30 mouse cellular contexts compared by ENCODE assay signal in the genomic region with DNA sequence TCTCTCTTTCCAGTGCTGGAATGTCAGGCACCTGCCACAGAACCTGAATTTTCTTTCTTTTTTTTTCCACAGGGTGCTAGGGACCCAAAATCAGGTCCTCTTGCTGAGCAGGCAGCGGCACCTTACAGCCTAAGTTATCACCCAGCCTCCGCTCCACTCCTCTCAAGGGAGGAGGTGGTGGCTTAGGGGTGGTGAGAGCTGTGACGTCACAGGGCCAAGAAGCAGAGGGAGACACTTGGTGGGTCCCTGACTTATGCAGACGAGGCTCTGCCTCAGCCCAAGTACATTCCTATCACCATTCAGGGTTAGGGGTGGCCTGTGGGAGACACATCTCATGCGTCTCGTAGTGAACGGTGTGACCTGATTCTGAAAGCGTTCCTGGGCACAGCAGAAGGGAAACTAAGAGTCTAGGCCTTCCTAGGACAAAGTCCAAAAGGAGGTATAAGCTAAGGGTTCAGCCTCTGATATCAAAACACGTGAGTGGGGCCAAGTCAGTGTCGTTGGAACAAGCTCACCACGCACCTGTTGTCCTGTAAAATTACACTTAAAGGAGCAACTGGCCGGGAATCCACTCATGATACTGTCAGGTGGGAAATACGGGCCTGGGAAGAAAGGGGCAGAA. TPM values are rescaled to one million over a fixed set of nuclear protein-coding genes. Genes with fewer than 3 reads are reported as not detected.
DNase-seq lines count a peak whose midpoint lies in the region; ATAC-seq and TF ChIP-seq lines count a peak whose summit lies in the region.
"Had no signal": no experiment of that assay in that cellular context is flagged by ENCODE, and none has a peak within 500 bp of the region (broad histone marks: within the 10 kb centered on the region; RNA-seq: fewer than 3 reads in every experiment).

No protein-coding gene starts in this region.

- peak; percentile 85 for ATAC-seq in intestine, postnatal 0 days
- ATAC-seq in stomach, postnatal 0 days (ENCODE audit: low FRiP score, low TSS enrichment), result peak; percentile 67
- no peak for ATAC-seq in midbrain, embryonic 13.5 days
- ATAC-seq: forebrain, embryonic 14.5 days; forebrain, postnatal 0 days; Patski had no signal

- H3K27me3 ChIP-seq in intestine, postnatal 0 days (replicated peaks; ENCODE audit: control insufficient read depth, insufficient read depth, low read length), result no peaks in the 10 kb centered on the region
- no peaks in the 10 kb centered on the region for H3K27me3 ChIP-seq in stomach, postnatal 0 days (ENCODE audit: control insufficient read depth, insufficient read depth, low read length)
- H3K27me3 ChIP-seq in midbrain, embryonic 13.5 days, result no peaks in the 10 kb centered on the region
- H3K27me3 ChIP-seq: CH12.LX; embryonic facial prominence, embryonic 15.5 days; hindbrain, embryonic 12.5 days; hindbrain, embryonic 15.5 days had no signal

- H3K27ac ChIP-seq in intestine, postnatal 0 days (ENCODE audit: low read depth, low read length), result peak overlapping the region; percentile 90
- no peak overlapping the region; the same call in 1 of the 2 replicates for H3K27ac ChIP-seq in stomach, postnatal 0 days (replicated peaks)
- no peak overlapping the region for H3K27ac ChIP-seq in midbrain, embryonic 13.5 days
- H3K27ac ChIP-seq: embryonic facial prominence, embryonic 12.5 days; embryonic facial prominence, embryonic 15.5 days; gastrocnemius, adult 2 months; heart, embryonic 15.5 days; hindbrain, embryonic 12.5 days; hindbrain, embryonic 15.5 days had no signal

- TF ChIP-seq EP300 in stomach, postnatal 0 days (optimal IDR thresholded peaks at IDR 0.05), result no peak

- H3K4me3 ChIP-seq in intestine, postnatal 0 days (ENCODE audit: low read depth, low read length), result peak overlapping the region; percentile 21
- H3K4me3 ChIP-seq in stomach, postnatal 0 days (ENCODE audit: low read depth, low read length), result no peak overlapping the region
- no peak overlapping the region for H3K4me3 ChIP-seq in midbrain, embryonic 13.5 days (replicated peaks)
- H3K4me3 ChIP-seq: embryonic facial prominence, embryonic 12.5 days; embryonic facial prominence, embryonic 15.5 days; gastrocnemius, adult 2 months; heart, embryonic 12.5 days; heart, embryonic 15.5 days; hindbrain, embryonic 12.5 days; hindbrain, embryonic 15.5 days had no signal

- H3K9ac ChIP-seq in intestine, postnatal 0 days (ENCODE audit: low read depth, low read length), result no peak overlapping the region
- no peak overlapping the region for H3K9ac ChIP-seq in stomach, postnatal 0 days (ENCODE audit: low read length)
- no peak overlapping the region for H3K9ac ChIP-seq in midbrain, embryonic 13.5 days (replicated peaks)
- H3K9ac ChIP-seq: embryonic facial prominence, embryonic 12.5 days; embryonic facial prominence, embryonic 15.5 days; forebrain, postnatal 0 days; heart, embryonic 12.5 days; heart, embryonic 15.5 days; hindbrain, embryonic 12.5 days; hindbrain, embryonic 15.5 days had no signal

- H3K4me2 ChIP-seq in intestine, postnatal 0 days (replicated peaks; ENCODE audit: low read depth), result peak overlapping the region; percentile 60
- no peak overlapping the region for H3K4me2 ChIP-seq in stomach, postnatal 0 days (replicated peaks; ENCODE audit: low read depth)
- H3K4me2 ChIP-seq in midbrain, embryonic 13.5 days (replicated peaks), result no peak overlapping the region
- H3K4me2 ChIP-seq: embryonic facial prominence, embryonic 12.5 days; embryonic facial prominence, embryonic 15.5 days; heart, embryonic 12.5 days; hindbrain, embryonic 12.5 days; hindbrain, embryonic 15.5 days had no signal

- no peaks in the 10 kb centered on the region for H3K36me3 ChIP-seq in intestine, postnatal 0 days (ENCODE audit: control insufficient read depth, insufficient read depth)
- no peaks in the 10 kb centered on the region for H3K36me3 ChIP-seq in stomach, postnatal 0 days (ENCODE audit: control insufficient read depth, insufficient read depth, low read length)
- H3K36me3 ChIP-seq in midbrain, embryonic 13.5 days, result no peaks in the 10 kb centered on the region
- H3K36me3 ChIP-seq: embryonic facial prominence, embryonic 12.5 days; embryonic facial prominence, embryonic 15.5 days; G1E; heart, embryonic 12.5 days; heart, embryonic 15.5 days; hindbrain, embryonic 12.5 days; hindbrain, embryonic 15.5 days had no signal

- peak; percentile 15 for DNase-seq in kidney, adult 18-20 months
- DNase-seq in kidney, postnatal 4 days, result no peak
- peak; percentile 38 for DNase-seq in kidney, adult 9 months
- DNase-seq in kidney, postnatal 10 days, result no peak
- DNase-seq in stomach, postnatal 0 days (ENCODE audit: low spot score), result peak; percentile 24
- DNase-seq in cerebellum, adult 18-20 months, result no peak
- DNase-seq: adrenal gland, postnatal 10 days; adrenal gland, postnatal 36 days; B cell, adult 2 months; cerebellum, adult 2 months; cerebellum, adult 9-11 months; cerebellum, postnatal 25 days; forebrain, postnatal 0 days; gastrocnemius, adult 2 months; gastrocnemius, postnatal 14 days; heart, adult 18-20 months; heart, postnatal 10 days; heart, postnatal 36 days had no signal

- peaks cover 14% of the 10 kb centered on the region; the same call in 1 of the 2 replicates for H3K4me1 ChIP-seq in intestine, postnatal 0 days (replicated peaks; ENCODE audit: control insufficient read depth, insufficient read depth, low read length)
- no peaks in the 10 kb centered on the region for H3K4me1 ChIP-seq in stomach, postnatal 0 days (replicated peaks; ENCODE audit: control insufficient read depth, insufficient read depth)
- H3K4me1 ChIP-seq in midbrain, embryonic 13.5 days (replicated peaks), result no peaks in the 10 kb centered on the region
- H3K4me1 ChIP-seq: embryonic facial prominence, embryonic 15.5 days; heart, embryonic 12.5 days; hindbrain, embryonic 12.5 days; hindbrain, embryonic 15.5 days had no signal

- WGBS in intestine, postnatal 0 days, result 38% methylated on average over 13 of the region's 13 CpGs
- 72% methylated on average over 13 of the region's 13 CpGs for WGBS in stomach, postnatal 0 days
- WGBS in midbrain, embryonic 13.5 days, result 88% methylated on average over 13 of the region's 13 CpGs

- TF ChIP-seq CTCF in intestine, postnatal 0 days (IDR thresholded peaks at IDR 0.05; ENCODE audit: low read depth), result no peak
- TF ChIP-seq CTCF in stomach, postnatal 0 days (IDR thresholded peaks at IDR 0.05; ENCODE audit: low read depth), result no peak

- H3K9me3 ChIP-seq in intestine, postnatal 0 days (ENCODE audit: control insufficient read depth), result no peaks in the 10 kb centered on the region
- H3K9me3 ChIP-seq in stomach, postnatal 0 days (ENCODE audit: control insufficient read depth, low read length), result no peaks in the 10 kb centered on the region
- no peaks in the 10 kb centered on the region for H3K9me3 ChIP-seq in midbrain, embryonic 13.5 days
- H3K9me3 ChIP-seq: embryonic facial prominence, embryonic 12.5 days; embryonic facial prominence, embryonic 15.5 days; G1E; heart, embryonic 12.5 days; heart, embryonic 15.5 days; hindbrain, embryonic 12.5 days; hindbrain, embryonic 15.5 days had no signal

RNA-seq across cellular contexts. Expression of gene Dgkg, which starts 35.6 kb away (rescaled TPM):
- polyA plus RNA-seq in intestine, postnatal 0 days (2015; fragmentation: Nextera tagmentation; extraction: Ambion mirVana), result 3.5 and 4.5 TPM in 2 replicates
- polyA plus RNA-seq in stomach, postnatal 0 days (2015; fragmentation: Nextera tagmentation; extraction: Ambion mirVana), result 0.36 and 0.54 TPM in 2 replicates
- polyA plus RNA-seq in midbrain, embryonic 13.5 days (2015; fragmentation: Nextera tagmentation; extraction: Ambion mirVana), result 0.30 and 0.46 TPM in 2 replicates
- polyA plus RNA-seq: G1E had no signal

Comparison
In these comparisons a context has a peak if more than half of its experiments do, and no peak if none do; other contexts are left out.
1. DNase-seq: peak in kidney, adult 18-20 months (single experiment), kidney, adult 9 months (single experiment) and stomach, postnatal 0 days (single experiment); none in kidney, postnatal 4 days (0 of 2), kidney, postnatal 10 days (single experiment) and cerebellum, adult 18-20 months (0 of 2).